Mouse (Mus musculus) forebrain, embryonic 12.5 days (tissue): ENCODE measurements around the gene Rrp8. TPM values are rescaled to one million over a fixed set of nuclear protein-coding genes. Genes with fewer than 3 reads are reported as not detected.

Source experiments
- ATAC-seq: fragments of 200-750 bp; cut with Nextera tagmentation; 2 replicates; pipeline ENCODE4 v1.8.0; 2017; ENCODE audit warnings: moderate TSS enrichment; ENCODE audit not compliant: low FRiP score
- H3K27ac ChIP-seq: fragments of 300-500 bp; sonication (generic); 2 replicates; pipeline ENCODE4 v1.5.1; 2016; ENCODE audit warnings: mild to moderate bottlenecking
- H3K27me3 ChIP-seq: fragments of 300-500 bp; sonication (generic); 2 replicates; pipeline ENCODE4 v1.6.1; 2016; ENCODE audit warnings: mild to moderate bottlenecking
- H3K36me3 ChIP-seq: fragments of 300-500 bp; sonication (generic); replicated peaks from 2 replicates; pipeline ENCODE4 v1.6.1; 2016; ENCODE audit warnings: mild to moderate bottlenecking
- H3K4me1 ChIP-seq: fragments of 300-500 bp; sonication (generic); 2 replicates; pipeline ENCODE4 v1.6.1; 2016
- H3K4me2 ChIP-seq: fragments of 300-500 bp; sonication (generic); 2 replicates; pipeline ENCODE4 v1.6.1; 2016; ENCODE audit warnings: mild to moderate bottlenecking, moderate library complexity
- H3K4me3 ChIP-seq: fragments of 300-500 bp; sonication (generic); replicated peaks from 2 replicates; pipeline ENCODE4 v1.5.1; 2016; ENCODE audit warnings: mild to moderate bottlenecking
- H3K9ac ChIP-seq: fragments of 300-500 bp; sonication (generic); 2 replicates; pipeline ENCODE4 v1.6.1; 2016; ENCODE audit warnings: mild to moderate bottlenecking
- H3K9me3 ChIP-seq: fragments of 300-500 bp; sonication (generic); 2 replicates; pipeline ENCODE4 v1.6.1; 2016
- WGBS: fragments of 180-500 bp; shearing (Covaris S2); methylation state at CpG from one replicate; pipeline ENCODE4 v1.1.7; 2016; 5-methylcytosine and 5-hydroxymethylcytosine counted together
- polyA plus RNA-seq: library from polyadenylated mRNA; unstranded; fragments of >200 nt; fragmentation: Nextera tagmentation; extraction: Ambion mirVana; gene quantifications from 2 replicates; pipeline ENCODE4 v1.2.1, GENCODE M21; 2016

Rrp8 gene
- 39.5 and 41.5 TPM in 2 replicates for polyA plus RNA-seq

DNA sequence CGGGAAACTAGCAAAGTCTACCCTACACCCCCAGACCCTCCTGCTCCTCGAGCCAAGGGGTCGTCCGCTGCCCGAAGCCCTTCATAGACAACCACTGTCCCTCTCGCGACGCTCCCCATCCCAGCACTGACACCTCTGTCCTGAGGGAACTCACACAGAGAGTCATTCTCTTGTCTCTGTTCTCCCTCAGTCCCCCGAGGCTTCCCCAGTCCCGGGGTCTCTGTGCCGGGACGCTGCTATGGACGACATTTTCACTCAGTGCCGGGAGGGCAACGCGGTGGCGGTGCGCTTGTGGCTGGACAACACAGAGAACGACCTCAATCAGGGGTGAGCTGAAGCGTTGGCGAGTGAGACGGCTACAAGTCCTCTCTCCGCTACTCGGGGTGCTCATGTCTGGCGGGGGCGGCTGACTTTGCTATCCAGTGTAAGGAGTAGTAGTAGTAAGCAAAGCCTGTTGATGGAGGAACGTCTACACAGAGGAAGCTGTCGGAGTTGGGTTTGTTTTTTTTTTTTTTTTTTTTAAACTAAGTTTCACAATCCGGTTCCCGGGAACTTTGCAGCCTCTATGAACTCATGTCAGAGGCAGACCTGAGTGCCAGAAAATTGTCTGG is at the start of gene Rrp8:
Gene Rrp8 (minus strand): TSS at position 475 of the 611 bp plus-strand sequence.
- peaks cover 25% of the 10 kb centered on the region for H3K4me1 ChIP-seq
- peak within 1 kb of the TSS; percentile 78 for H3K4me3 ChIP-seq
- WGBS, result under 1% methylated on average over 30 of the region's 30 CpGs
- H3K4me2 ChIP-seq, result peak within 1 kb of the TSS; percentile 86
- no peak; the same call in 1 of the 2 replicates for ATAC-seq
- H3K9ac ChIP-seq, result peak within 1 kb of the TSS; percentile 86
- H3K27ac ChIP-seq, result peak within 1 kb of the TSS; percentile 82
- no peaks in the 10 kb centered on the region for H3K9me3 ChIP-seq
- H3K27me3 ChIP-seq, result no peaks in the 10 kb centered on the region
- peaks cover 55% of the 10 kb centered on the region for H3K36me3 ChIP-seq

DNA sequence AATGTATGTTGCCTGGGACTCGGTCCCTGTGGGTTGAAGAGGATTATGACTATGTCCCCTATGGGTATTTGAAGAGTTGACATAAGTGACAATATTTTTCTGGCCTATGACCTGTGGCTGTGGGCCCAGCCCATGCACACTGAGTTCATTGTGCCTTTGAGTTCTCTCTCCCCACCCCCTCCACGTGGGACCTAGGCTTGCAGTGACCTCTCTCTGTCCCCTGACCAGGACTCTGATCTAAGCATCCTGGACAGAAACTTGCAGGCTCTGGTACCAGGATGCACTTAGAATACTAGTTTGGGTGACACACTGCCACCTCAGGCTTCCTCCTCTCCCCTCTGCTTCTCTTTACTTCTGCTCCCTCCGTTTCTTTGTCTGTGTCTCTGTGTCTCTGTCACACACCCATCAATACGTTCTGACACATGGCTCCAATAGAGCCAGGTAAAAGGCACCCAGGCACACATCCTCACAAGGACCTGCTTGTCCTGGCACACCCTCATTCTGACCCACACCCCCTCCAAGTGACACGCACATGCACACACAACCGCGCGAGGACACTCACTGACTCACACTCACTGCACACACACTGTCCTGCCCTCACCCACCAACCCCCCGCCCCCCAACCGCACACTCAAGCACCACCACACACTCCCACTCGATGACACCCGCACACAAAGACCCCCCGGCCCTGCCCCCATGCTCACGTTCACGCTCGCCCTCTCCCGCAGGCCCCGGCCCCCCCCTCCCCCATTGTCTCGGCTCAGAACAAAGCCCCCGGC is 49.5 kb upstream of the Rrp8 start:
- H3K36me3 ChIP-seq, result peaks cover 27% of the 10 kb centered on the region
- peak overlapping the region; percentile 99 for H3K9ac ChIP-seq
- H3K4me3 ChIP-seq, result peak overlapping the region; percentile 95
- 5% methylated on average over 20 of the region's 20 CpGs for WGBS
- H3K27me3 ChIP-seq, result no peaks in the 10 kb centered on the region
- no peaks in the 10 kb centered on the region for H3K9me3 ChIP-seq
- peak overlapping the region; percentile 78 for H3K4me2 ChIP-seq
- H3K4me1 ChIP-seq, result peaks cover 47% of the 10 kb centered on the region
- ATAC-seq, result peak; percentile 80
- H3K27ac ChIP-seq, result peak overlapping the region; percentile 95

DNA sequence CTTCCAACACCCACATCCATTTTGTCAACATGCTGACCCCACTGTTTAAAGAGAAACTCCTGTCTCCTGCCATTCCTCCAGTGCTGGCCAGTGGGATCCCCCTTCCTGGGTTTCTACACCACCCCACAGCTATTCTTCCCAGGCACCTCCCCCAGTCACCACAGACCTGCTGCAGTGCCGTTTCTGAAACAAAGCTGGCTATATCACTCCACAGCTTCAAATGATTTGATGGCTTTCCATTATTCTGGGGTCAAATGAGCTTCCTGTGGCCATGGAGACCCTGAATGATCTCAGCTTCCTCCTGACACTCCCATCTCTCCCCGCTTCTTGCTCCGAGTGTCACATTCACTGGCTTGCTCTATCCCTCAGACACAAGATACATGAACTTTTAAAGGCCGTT is 47.4 kb upstream of the Rrp8 start:
- peak overlapping the region; percentile 14; the same call in 1 of the 2 replicates for H3K4me3 ChIP-seq
- H3K9me3 ChIP-seq, result no peaks in the 10 kb centered on the region
- no peak overlapping the region for H3K27ac ChIP-seq
- 0 out of 2 replicates have a peak overlapping the region, but pooled peaks have one; percentile 17 for H3K9ac ChIP-seq
- no peaks in the 10 kb centered on the region for H3K27me3 ChIP-seq
- no peak for ATAC-seq
- H3K4me2 ChIP-seq, result peak overlapping the region; percentile 78
- H3K4me1 ChIP-seq, result peaks cover 47% of the 10 kb centered on the region
- 18% methylated on average over 4 of the region's 4 CpGs for WGBS
- H3K36me3 ChIP-seq, result peaks cover 48% of the 10 kb centered on the region

DNA sequence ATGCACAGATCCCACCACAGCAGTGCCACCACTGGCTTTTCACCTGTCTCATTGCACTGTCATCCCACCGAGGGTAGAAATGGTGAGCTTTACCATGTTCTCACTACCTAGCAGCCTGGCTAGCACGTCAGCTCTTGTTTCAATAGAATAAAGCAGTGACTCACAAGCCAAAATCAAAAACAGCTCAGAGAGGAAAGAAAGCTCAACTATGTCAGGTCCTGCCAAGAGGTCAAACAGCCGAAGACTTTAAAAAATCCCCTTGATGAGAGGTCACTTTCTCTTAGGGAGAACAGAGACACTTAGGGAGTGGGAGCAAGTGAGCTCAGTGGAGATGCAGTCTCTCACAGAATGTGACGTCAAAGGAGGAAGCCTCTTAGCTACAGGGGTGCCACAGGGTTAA is 46.7 kb upstream of the Rrp8 start:
- WGBS, result 51% methylated on average over 4 of the region's 4 CpGs
- Histone ChIP-seq H3K36me3 (peaks cover 55% of the 10 kb centered on the region), H3K27ac (no peak overlapping the region), H3K4me1 (peaks cover 54% of the 10 kb centered on the region), H3K4me3 (no peak overlapping the region), H3K9me3 (no peaks in the 10 kb centered on the region), H3K27me3 (no peaks in the 10 kb centered on the region), H3K4me2 (peak overlapping the region; percentile 78; the same call in 1 of the 2 replicates), H3K9ac (no peak overlapping the region)
- ATAC-seq, result no peak

DNA sequence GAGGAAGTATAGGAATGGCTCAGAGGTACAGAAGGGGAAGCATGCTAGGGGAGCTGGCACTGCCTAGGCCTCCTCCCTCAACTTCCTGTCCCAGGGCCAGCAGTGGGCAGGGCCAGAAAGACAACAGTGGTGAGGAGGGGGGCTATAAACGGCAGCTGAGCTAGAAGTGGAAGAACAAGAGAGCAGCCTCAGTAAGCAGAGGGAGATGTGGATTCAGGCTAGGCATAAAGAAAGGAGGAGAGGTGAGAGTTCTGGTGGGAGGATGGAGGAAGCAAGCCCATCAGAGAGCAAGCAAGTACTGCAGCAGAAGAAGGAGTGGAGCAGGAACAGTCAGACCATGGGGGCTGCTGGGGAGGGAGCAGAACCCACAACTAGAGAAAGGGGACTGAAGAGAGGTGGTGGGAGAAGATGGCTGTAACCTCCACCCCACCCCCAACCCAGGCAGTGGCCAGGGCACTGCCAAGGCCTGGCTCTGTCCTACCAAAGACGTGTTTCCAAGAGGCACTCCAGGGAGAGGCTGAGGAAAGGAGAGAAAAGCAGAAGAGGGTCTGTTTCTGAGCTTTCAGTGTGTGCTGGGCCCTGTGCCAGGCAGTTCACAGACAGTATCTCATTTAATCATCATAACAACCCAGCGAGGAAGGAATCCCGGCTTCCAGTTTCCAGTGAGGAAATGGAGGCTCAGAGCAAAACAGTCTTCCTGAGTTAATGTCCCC is 41.5 kb upstream of the Rrp8 start:
- Histone ChIP-seq H3K4me3 (no peak overlapping the region), H3K27me3 (no peaks in the 10 kb centered on the region), H3K4me2 (0 out of 2 replicates have a peak overlapping the region, but pooled peaks have one; percentile 17), H3K36me3 (peaks cover 66% of the 10 kb centered on the region), H3K9me3 (no peaks in the 10 kb centered on the region), H3K27ac (peak overlapping the region; percentile 51), H3K9ac (0 out of 2 replicates have a peak overlapping the region, but pooled peaks have one; percentile 9), H3K4me1 (peaks cover 52% of the 10 kb centered on the region)
- ATAC-seq, result peak; percentile 42; the same call in 1 of the 2 replicates
- WGBS, result 46% methylated on average over 4 of the region's 4 CpGs

DNA sequence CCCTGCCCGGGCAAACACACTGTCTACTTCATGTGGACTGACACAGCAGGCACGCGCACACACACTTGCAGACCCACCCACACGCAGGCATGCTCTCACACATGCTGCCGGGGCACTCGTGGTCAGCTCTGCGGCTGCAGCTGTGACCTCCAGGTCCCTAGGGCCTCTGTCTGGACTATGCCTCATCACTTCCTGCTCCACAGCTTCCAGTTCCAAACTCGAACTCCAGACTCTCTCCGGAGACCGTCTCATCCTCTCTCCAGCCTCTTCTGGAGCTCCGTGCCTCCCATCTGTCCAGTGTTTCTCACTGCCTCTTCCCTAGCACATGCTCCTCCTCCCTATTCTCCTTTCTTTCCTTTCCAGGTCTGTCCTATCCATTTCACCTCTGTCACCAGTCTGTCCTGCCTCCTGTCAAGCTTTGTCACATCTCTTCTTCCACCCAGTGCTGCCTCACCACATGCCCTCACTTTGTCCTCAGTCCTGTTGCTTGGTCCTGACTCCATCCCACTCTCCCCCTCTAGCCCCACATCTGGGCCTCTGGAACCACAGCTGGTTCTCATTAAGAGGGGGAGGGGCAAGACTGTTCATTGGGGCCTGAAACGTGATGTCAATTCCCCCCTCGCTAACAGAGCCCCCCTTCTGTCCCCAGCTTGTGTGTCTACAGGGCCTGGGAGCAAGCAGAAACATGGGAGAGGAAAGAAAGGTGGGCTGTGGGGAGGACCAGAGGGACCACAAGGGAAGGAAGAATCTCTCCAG is 40.8 kb upstream of the Rrp8 start:
- Histone ChIP-seq H3K9ac (0 out of 2 replicates have a peak overlapping the region, but pooled peaks have one; percentile 9), H3K4me1 (peaks cover 46% of the 10 kb centered on the region), H3K9me3 (no peaks in the 10 kb centered on the region), H3K4me3 (0 out of 2 replicates have a peak overlapping the region, but pooled peaks have one; percentile 0), H3K27me3 (no peaks in the 10 kb centered on the region), H3K36me3 (peaks cover 66% of the 10 kb centered on the region), H3K27ac (peak overlapping the region; percentile 51), H3K4me2 (peak overlapping the region; percentile 17; the same call in 1 of the 2 replicates)
- WGBS, result 64% methylated on average over 13 of the region's 13 CpGs
- ATAC-seq, result peak; percentile 31; the same call in 1 of the 2 replicates

DNA sequence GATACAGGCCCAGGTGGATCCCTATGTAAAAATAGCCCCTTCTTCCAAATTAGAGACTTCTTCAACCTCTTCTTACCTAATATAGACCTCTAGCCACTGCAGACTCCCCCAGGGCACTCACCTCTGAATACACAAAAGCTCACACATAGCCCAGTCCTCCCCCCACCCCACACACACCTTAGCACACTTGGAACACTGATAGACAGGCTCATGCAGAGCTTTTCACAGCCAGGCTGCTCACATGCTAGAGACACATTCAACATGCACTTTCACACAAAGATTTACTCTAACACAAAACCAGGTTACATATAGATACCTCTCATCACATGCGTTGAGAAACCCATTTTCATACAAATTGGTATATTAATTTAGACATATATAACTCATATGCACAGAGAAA is 40.1 kb upstream of the Rrp8 start:
- Histone ChIP-seq H3K4me3 (no peak overlapping the region), H3K9ac (no peak overlapping the region), H3K27ac (no peak overlapping the region), H3K9me3 (no peaks in the 10 kb centered on the region), H3K4me1 (peaks cover 41% of the 10 kb centered on the region), H3K36me3 (peaks cover 66% of the 10 kb centered on the region), H3K4me2 (no peak overlapping the region), H3K27me3 (no peaks in the 10 kb centered on the region)
- ATAC-seq, result no peak
- WGBS, result 91% methylated on average over 1 of the region's 1 CpGs

DNA sequence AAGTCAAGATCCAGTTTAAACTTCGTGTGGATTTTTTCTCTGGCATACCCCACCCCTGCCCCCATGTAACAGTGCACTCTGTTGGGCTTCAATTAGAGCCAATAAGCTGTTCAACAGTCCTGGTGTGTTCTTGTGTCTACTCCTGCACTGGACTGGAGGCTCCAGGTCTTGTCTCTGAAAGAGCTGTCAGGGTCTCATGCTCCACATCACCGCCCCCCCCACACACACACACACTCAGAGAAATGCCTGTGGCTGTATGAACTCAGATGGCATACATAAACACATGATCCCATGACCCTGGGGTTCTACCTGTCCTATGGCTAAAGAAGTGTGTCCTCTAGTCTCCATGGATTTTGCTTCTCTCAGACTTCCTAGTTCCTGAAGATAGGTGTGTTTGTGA is 38.8 kb upstream of the Rrp8 start:
- Histone ChIP-seq H3K4me1 (peaks cover 41% of the 10 kb centered on the region), H3K27ac (no peak overlapping the region), H3K4me2 (no peak overlapping the region), H3K36me3 (peaks cover 66% of the 10 kb centered on the region), H3K27me3 (no peaks in the 10 kb centered on the region), H3K4me3 (no peak overlapping the region), H3K9me3 (no peaks in the 10 kb centered on the region), H3K9ac (no peak overlapping the region)
- WGBS, result 85% methylated on average over 2 of the region's 2 CpGs
- no peak for ATAC-seq

DNA sequence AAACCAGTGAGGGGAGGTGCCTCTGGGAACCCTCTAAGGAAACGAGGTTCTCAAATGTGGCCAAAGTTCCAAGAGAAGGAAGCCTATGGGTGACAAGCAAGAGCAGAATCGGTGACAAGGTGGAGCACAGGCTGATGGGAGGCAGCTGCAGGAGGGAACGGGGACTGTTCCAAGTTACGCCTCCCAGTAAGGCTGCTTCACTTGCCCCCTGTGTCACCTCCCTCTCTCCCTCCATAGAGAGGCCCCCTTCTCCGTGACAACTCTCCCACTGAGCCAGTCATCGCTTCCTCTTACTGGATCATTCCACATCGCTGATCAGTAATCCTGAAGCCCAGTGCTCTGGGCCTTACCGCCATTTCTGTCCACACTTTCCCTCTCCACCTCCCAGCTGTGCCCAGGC is 37.5 kb upstream of the Rrp8 start:
- no peak overlapping the region for H3K4me3 ChIP-seq
- ATAC-seq, result peak; percentile 50; the same call in 1 of the 2 replicates
- H3K27ac ChIP-seq, result no peak overlapping the region
- WGBS, result 38% methylated on average over 8 of the region's 8 CpGs
- H3K9ac ChIP-seq, result no peak overlapping the region
- peaks cover 66% of the 10 kb centered on the region for H3K36me3 ChIP-seq
- H3K4me1 ChIP-seq, result peaks cover 41% of the 10 kb centered on the region
- no peak overlapping the region for H3K4me2 ChIP-seq
- H3K9me3 ChIP-seq, result no peaks in the 10 kb centered on the region
- no peaks in the 10 kb centered on the region for H3K27me3 ChIP-seq

DNA sequence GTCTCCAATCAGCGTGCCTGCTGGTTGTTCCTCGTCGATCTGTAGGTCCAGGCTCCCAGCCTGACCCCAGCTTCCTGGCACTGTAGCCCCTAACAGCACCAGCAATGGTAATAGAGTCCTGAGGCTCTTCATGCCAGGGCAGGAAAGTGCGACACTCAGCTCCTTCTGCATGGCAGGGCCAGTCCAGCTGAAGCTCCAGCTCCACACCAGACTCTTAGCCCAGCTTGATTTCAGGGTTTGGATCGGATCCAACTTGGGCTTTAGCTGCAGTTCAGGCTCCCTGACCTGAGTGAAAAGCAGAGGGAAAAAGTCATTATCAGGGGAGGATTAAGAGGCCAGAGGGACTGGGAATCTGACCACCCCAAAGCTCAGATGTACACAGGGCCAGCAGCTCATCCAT is 35.9 kb upstream of the Rrp8 start:
- Histone ChIP-seq H3K9me3 (no peaks in the 10 kb centered on the region), H3K27ac (no peak overlapping the region), H3K36me3 (peaks cover 63% of the 10 kb centered on the region), H3K27me3 (no peaks in the 10 kb centered on the region), H3K9ac (no peak overlapping the region), H3K4me3 (no peak overlapping the region), H3K4me1 (peaks cover 36% of the 10 kb centered on the region), H3K4me2 (no peak overlapping the region)
- ATAC-seq, result no peak
- 86% methylated on average over 5 of the region's 5 CpGs for WGBS

DNA sequence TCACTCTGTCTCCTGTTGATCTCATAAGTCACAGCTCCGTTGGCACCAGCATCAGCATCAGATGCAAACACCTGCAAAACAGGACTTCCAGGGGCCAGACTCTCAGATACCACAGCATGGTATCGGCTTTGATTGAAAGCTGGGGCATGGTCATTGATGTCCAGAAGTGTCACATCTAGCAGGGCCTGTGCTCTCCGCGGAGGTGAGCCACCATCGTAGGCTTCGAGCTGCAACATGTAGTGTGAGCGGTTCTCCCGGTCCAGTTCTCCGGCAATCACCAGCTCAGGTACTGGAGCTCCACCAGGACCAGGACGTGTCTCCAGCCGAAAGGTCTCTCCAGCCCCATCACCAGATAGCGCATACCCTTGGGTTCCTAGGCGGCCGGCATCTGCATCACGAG is 35.1 kb upstream of the Rrp8 start:
- peaks cover 71% of the 10 kb centered on the region for H3K36me3 ChIP-seq
- 96% methylated on average over 15 of the region's 15 CpGs for WGBS

More for the DNA sequence above, 35.1 kb upstream of the Rrp8 start:
- H3K4me2 ChIP-seq, result no peak overlapping the region
- H3K9ac ChIP-seq, result no peak overlapping the region
- H3K9me3 ChIP-seq, result no peaks in the 10 kb centered on the region
- H3K27ac ChIP-seq, result no peak overlapping the region
- H3K4me3 ChIP-seq, result no peak overlapping the region
- no peaks in the 10 kb centered on the region for H3K27me3 ChIP-seq
- ATAC-seq, result no peak
- H3K4me1 ChIP-seq, result peaks cover 38% of the 10 kb centered on the region
